Mouse (Mus musculus): ENCODE data around the gene Hfe2.
A peak's percentile ranks its signal among the peaks of the same experiment; 100 is the strongest.

The Hfe2 gene

GRCm38 (mm10) chr3:96526864-96527542 lies 2.0 kb downstream of the Hfe2 start:
- DNase-seq (ENCODE audit: low spot score in 2 of 2), result no peak

DNA sequence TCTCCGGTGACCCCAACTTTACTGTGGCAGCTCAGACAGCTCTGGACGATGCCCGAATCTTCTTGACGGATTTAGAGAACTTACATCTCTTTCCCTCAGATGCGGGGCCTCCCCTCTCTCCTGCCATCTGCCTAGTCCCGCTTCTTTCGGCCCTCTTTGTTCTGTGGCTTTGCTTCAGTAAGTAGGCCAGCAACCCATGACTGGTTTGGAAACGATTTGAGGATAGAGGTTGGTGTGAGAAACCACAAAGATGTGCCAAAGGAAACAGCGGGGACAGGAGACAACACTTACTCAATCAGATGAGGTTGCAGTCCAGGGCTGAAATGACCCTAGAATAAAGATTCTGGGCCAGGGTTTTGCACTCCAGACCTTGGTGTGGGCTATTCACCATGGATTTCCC lies 3.5 kb downstream of the Hfe2 start:
- DNase-seq (ENCODE audit: low spot score in 2 of 2), result no peak

DNA sequence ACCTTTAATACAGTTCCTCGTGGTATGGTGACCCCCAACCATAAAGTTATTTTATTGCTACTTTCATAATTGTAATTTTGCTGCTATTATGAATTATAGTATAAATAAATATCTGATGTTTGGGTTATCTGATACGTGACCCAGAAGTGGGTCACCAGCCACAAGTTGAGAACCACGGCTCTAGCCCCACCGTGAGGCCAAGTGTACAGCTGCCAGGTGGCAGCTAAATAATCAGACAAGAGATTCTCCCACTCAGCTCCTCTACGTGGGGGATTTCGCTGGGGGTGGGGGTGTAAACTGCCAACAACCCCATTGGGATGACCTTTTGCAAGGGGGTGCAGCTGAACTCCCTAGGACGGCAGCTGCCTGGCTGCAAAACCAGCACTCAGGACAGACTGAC lies 7.1 kb downstream of the Hfe2 start:
- DNase-seq (ENCODE audit: low spot score in 2 of 2), result no peak

GRCm38 (mm10) chr3:96534300-96534699 lies 9.3 kb downstream of the Hfe2 start:
- no peak for DNase-seq (ENCODE audit: low spot score in 2 of 2)

DNA sequence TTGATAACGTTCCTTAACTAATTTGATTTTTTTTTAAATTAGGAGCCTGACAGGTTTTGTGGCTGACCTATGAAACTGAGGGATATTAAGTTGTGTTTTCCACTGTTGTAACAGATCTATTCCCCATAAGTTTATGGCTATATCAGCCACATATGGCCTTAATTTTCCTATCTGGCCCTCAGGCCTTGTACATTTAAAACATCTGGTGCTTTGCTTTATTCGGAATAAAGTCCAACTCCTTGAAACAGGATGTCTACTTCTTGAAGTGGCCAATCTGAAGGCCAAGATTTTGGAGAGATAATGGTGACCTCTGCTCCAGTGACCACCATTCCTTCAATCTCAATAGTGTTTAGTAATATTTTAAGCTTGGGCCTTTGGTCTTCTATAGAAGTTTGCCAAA lies 14.3 kb downstream of the Hfe2 start:
- DNase-seq (ENCODE audit: low spot score in 2 of 2), result no peak

GRCm38 (mm10) chr3:96540740-96541139 lies 15.8 kb downstream of the Hfe2 start:
- no peak for DNase-seq (ENCODE audit: low spot score in 2 of 2)

- no peak for DNase-seq (ENCODE audit: low spot score in 2 of 2)
Observed at GRCm38 (mm10) chr3:96541328-96542078, 16.5 kb downstream of the Hfe2 start.

GRCm38 (mm10) chr3:96542554-96542953 lies 17.6 kb downstream of the Hfe2 start:
- DNase-seq (ENCODE audit: low spot score in 2 of 2), result no peak

DNA sequence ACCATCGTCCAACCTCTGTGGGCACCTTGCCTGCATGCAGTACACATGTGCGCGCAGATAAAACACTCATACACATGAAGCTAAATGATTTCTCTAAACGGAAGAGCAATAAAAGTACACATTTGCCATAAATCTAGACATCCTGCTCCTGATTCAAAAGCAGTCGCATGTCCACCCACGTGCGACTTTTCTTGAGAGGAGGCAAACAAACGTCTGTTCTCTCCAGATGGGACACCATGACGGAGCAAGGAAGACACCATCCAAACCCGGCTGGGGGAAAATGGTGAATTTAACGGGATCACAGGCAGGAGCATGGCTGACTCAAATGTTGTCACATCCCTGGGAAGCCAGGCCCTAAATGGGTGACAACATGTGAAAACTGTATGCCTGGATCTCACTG lies 18.4 kb downstream of the Hfe2 start:
- no peak for DNase-seq (ENCODE audit: low spot score in 2 of 2)

DNA sequence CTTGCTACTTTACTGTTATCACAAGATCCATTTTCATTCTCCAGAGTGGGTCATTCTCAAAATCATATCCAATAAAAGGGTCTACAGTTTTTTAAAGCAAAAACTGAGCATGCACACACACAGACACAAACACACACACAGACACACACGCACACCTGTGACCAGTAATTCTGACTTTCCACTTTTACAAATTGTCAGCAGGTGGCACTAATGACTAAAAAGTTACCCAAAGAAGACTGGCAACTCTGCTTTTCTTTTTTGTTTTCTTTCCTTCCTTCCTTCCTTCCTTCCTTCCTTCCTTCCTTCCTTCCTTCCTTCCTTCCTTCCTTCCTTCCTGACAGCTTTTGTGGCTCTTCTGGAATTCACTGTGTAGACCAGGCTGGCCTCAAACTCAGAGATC lies 20.6 kb downstream of the Hfe2 start:
- no peak for DNase-seq (ENCODE audit: low spot score in 2 of 2)

- DNase-seq (ENCODE audit: low spot score in 2 of 2), result no peak
Observed at GRCm38 (mm10) chr3:96546880-96547279, 21.9 kb downstream of the Hfe2 start.

GRCm38 (mm10) chr3:96547389-96547960 lies 22.5 kb downstream of the Hfe2 start:
- DNase-seq (ENCODE audit: low spot score in 2 of 2), result peak; percentile 72 to 80

- no peak for DNase-seq (ENCODE audit: low spot score in 2 of 2)
Observed at GRCm38 (mm10) chr3:96548824-96549223, 23.9 kb downstream of the Hfe2 start.

DNA sequence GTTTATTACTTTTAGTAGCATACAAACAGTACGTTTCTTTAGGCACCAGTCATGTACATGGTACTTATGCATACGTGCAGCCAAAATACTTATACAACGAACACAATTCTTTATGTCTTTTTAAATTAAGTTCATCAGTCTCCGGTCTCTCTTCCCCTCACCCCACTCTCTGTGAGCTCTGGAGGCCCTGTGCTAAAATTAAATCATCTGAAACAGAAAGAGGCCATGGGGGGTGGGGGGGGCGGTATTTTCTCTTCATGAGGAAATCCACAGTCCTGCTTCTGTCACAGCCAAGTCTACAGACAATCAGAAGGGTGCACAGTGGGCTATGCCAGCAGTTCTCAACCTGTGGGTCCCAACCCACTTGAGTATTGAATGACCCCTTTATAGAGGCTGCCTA lies 24.4 kb downstream of the Hfe2 start:
- no peak for DNase-seq (ENCODE audit: low spot score in 2 of 2)

DNA sequence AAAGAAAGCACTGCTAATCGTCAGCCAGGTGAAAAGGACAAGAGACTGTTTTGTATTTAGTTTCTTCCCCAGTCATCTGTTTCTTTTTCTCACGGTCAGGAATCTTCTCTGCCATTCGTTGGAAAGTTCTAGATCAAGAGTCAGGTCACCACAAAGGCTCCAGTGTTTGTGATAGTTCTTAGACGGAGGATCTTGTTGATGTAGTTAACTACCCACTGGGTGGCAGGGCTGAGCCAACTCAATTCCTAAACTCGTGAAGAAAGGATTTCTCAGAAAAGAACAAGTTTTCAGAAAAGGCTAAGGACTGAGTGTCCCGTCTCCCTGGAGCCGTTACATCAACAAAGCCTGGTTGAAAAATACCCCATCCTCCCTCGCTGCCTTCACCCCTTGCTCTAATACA lies 26.2 kb downstream of the Hfe2 start:
- no peak for DNase-seq (ENCODE audit: low spot score in 2 of 2)

GRCm38 (mm10) chr3:96551890-96552289 lies 26.9 kb downstream of the Hfe2 start:
- DNase-seq (ENCODE audit: low spot score in 2 of 2), result no peak

DNA sequence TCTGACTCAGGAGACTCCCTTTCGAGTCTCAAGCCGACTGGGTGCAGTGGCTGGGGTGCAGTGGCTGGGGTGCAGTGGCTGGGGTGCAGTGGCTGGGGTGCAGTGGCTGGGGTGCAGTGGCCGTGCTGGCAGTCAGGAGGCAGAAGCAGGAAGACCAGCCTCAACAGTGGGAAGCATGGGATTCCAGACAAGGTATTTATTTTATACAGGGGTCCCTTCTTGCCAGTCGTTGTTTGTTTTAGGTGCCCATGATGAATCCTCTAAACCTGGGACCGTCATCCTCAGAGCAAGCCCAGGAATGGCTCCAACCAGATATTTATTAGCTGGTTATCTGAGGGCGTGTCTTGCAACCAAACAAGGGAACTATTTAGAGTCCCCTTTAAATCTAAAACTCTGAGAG lies 28.6 kb downstream of the Hfe2 start:
- DNase-seq (ENCODE audit: low spot score in 2 of 2), result no peak

- no peak for DNase-seq (ENCODE audit: low spot score in 2 of 2)
Observed at GRCm38 (mm10) chr3:96554251-96554650, 29.3 kb downstream of the Hfe2 start.

DNA sequence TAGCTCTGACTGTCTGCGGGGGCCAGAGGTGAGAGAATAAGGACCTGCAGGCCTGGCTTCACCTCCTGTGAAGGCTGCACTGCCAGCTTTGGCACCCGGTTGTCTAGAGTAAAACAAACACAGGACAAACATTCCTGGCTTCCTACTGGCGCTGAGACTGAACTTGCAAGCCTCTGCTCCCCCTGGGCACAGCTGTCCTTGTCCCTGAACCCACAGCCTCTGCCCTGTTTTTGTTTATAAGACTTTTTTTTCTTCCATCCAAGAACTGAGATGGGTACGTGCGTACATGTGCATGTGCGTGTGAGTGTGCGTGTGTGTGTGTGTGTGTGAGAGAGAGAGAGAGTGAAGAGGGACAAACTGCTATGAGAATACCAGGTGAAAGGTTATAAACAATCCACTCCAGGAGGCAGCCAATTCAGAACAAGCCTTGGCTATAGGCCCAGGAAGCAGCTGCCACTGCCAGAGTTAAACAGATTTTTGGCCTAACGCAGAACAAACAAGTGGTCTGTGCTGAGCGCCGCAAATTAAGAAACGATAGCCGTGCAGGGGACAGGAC lies 30.1 kb downstream of the Hfe2 start:
- no peak for DNase-seq (ENCODE audit: low spot score in 2 of 2)

DNA sequence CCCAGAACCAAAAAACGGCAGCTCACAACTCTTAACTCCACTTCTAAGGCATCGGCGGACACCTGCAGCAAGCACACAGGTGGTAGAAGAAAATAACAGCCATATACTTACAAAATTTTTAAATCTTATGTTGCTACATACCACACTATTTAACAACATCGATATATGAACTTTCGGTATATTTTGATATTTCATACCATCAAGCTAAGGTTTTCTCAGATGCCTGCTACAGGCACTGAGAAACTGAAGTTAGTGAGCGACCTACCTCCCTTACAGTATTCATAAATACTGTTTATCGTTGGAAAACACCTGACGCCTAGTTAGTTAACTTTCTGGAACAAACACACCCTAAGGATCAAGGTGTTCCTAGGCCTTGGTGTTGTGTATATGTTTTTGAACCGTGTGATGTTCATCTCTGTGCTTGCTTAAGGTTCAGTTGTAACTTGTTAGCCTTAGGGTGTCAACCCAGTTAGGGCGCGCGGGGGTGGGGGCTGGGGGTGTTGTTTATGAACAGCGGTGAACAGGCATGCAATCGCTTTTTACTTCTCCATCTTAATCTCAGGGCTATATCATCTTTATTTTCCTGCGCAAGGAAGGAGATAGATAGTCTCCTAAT lies 31.1 kb downstream of the Hfe2 start:
- no peak for DNase-seq (ENCODE audit: low spot score in 2 of 2)

GRCm38 (mm10) chr3:96556651-96557635 lies 32.0 kb downstream of the Hfe2 start:
- no peak for DNase-seq (ENCODE audit: low spot score in 2 of 2)

Measured in frontal cortex, postnatal 25 days (tissue).